Mouse (Mus musculus) intestine, postnatal 0 days (tissue): ENCODE data around the gene Ccdc186. TPM values are rescaled to one million over a fixed set of nuclear protein-coding genes. Genes with fewer than 3 reads are reported as not detected.
"Not testable (repeated sequence)": the region's sequence is repeated elsewhere in the genome, so short reads cannot be mapped to it uniquely, and the experiment has no call there.

Experiments used
- ATAC-seq: fragments of 200-750 bp; cut with Nextera tagmentation; 2 replicates; pipeline ENCODE4 v1.8.0; 2017; ENCODE audit warnings: mild to moderate bottlenecking, moderate TSS enrichment, moderate library complexity
- H3K27ac ChIP-seq: fragments of 300-500 bp; sonication (generic); 2 replicates; pipeline ENCODE4 v1.5.1; 2014; ENCODE audit warnings: mild to moderate bottlenecking, low read depth, low read length, moderate library complexity
- H3K27me3 ChIP-seq: fragments of 300-500 bp; sonication (generic); replicated peaks from 2 replicates; pipeline ENCODE4 v1.6.1; 2014; ENCODE audit warnings: low read length, mixed read lengths; ENCODE audit not compliant: control insufficient read depth, insufficient read depth
- H3K36me3 ChIP-seq: fragments of 300-500 bp; sonication (generic); 2 replicates; pipeline ENCODE4 v1.6.1; 2014; ENCODE audit warnings: mild to moderate bottlenecking, moderate library complexity; ENCODE audit not compliant: control insufficient read depth, insufficient read depth
- H3K4me1 ChIP-seq: fragments of 300-500 bp; sonication (generic); replicated peaks from 2 replicates; pipeline ENCODE4 v1.6.1; 2014; ENCODE audit warnings: antibody characterized with exemption, low read length, mixed read lengths; ENCODE audit not compliant: control insufficient read depth, insufficient read depth
- H3K4me2 ChIP-seq: fragments of 300-500 bp; sonication (generic); replicated peaks from 2 replicates; pipeline ENCODE4 v1.6.1; 2014; ENCODE audit warnings: low read depth, mild to moderate bottlenecking, moderate library complexity
- H3K4me3 ChIP-seq: fragments of 300-500 bp; sonication (generic); 2 replicates; pipeline ENCODE4 v1.5.1; 2014; ENCODE audit warnings: low read depth, low read length
- H3K9ac ChIP-seq: fragments of 300-500 bp; sonication (generic); 2 replicates; pipeline ENCODE4 v1.6.1; 2014; ENCODE audit warnings: mild to moderate bottlenecking, low read depth, low read length
- H3K9me3 ChIP-seq: fragments of 300-500 bp; sonication (generic); 2 replicates; pipeline ENCODE4 v1.6.1; 2016; ENCODE audit warnings: mixed run types; ENCODE audit not compliant: control insufficient read depth
- CTCF ChIP-seq: sonication (generic); IDR thresholded peaks from 2 replicates; pipeline ENCODE4 v1.5.1; 2016; ENCODE audit warnings: low read depth, mild to moderate bottlenecking, control low read depth, antibody characterized with exemption, moderate library complexity
- WGBS: fragments of 180-500 bp; shearing (Covaris S2); extraction: QIAGEN DNeasy Blood & Tissue Kit; methylation state at CpG from one replicate; pipeline ENCODE4 v1.1.7; 2014; 5-methylcytosine and 5-hydroxymethylcytosine counted together
- polyA plus RNA-seq: library from polyadenylated mRNA; unstranded; fragments of >200 nt; fragmentation: Nextera tagmentation; extraction: Ambion mirVana; gene quantifications from 2 replicates; pipeline ENCODE4 v1.2.1, GENCODE M21; 2015

Ccdc186 gene
- polyA plus RNA-seq, 1 experiment from 2014 or later = 11.3 TPM

DNA sequence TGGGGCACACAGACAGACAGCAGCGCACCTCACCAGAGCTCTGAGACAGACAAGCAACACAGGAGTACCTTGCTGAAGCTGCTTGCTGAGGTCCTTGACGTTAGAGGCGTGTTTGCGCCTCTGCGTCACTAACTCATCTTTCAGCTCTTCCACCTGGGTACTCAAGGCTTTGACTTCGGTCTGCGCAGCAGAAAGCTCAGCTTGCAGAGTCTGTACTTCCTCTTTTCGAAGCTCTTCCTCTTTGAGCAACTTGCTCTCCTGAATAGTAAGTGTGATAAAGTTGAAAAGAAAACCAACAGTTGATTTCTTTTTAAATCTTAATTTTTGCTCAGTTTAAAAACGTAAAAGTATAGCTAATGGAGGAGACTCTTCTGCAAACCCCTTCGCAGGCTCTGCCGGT is 24.6 kb downstream of the Ccdc186 start:
- peaks cover 87% of the 10 kb centered on the region for H3K36me3 ChIP-seq

DNA sequence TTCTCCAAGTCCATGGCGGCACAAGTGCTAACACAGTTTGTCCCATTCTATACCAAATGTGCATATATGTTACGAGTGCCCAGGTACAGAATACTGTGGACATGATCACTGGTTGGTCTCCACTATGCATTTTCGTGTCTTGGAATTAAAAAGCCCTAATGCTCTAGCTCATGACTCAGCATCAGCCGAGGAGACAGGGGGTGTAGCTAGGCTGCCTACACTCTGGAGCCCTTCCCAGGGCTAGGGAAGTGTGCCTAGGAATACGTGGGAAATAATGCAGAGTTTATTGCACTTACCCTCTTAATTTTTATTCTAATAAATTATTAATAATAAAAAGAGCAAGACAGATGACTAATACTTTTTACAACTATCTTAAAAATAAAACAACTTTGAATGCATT is 33.0 kb downstream of the Ccdc186 start:
- peaks cover 43% of the 10 kb centered on the region for H3K36me3 ChIP-seq
- no peak for ATAC-seq
- no peaks in the 10 kb centered on the region for H3K27me3 ChIP-seq
- H3K9ac ChIP-seq = no peak overlapping the region
- no peak overlapping the region for H3K27ac ChIP-seq
- WGBS = 87% methylated on average over 5 of the region's 5 CpGs
- no peak for TF ChIP-seq CTCF
- no peaks in the 10 kb centered on the region for H3K4me1 ChIP-seq
- H3K9me3 ChIP-seq = no peaks in the 10 kb centered on the region
- H3K4me3 ChIP-seq = no peak overlapping the region
- H3K4me2 ChIP-seq = no peak overlapping the region

More for the DNA sequence above, 24.6 kb downstream of the Ccdc186 start:
- Histone ChIP-seq H3K4me3 (no peak overlapping the region), H3K27ac (no peak overlapping the region), H3K27me3 (no peaks in the 10 kb centered on the region), H3K4me2 (no peak overlapping the region), H3K9me3 (no peaks in the 10 kb centered on the region), H3K9ac (no peak overlapping the region), H3K4me1 (no peaks in the 10 kb centered on the region)
- TF ChIP-seq CTCF = no peak
- 93% methylated on average over 11 of the region's 11 CpGs for WGBS
- ATAC-seq = no peak

DNA sequence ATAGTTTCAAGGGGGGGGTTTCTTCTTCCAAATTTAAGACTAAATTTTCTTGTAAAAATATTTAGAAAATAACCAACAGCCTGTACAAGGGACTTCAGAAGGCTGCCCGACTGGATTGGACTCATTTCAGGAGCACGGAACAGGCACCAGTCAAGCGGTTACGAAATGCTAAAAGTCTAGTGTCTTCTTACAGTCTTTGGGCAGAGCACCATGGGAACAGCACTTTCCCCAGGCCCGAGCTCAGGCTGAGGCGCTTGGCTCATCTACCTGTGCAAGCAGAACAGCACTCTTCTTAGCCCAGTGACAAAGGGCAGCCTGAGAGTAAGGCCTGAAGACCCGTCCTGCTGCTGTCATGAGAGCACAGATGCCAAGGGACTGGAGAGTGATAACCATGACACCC is 34.1 kb downstream of the Ccdc186 start:
- no peak overlapping the region for H3K4me3 ChIP-seq
- H3K9me3 ChIP-seq = no peaks in the 10 kb centered on the region
- H3K27ac ChIP-seq = no peak overlapping the region
- no peaks in the 10 kb centered on the region for H3K27me3 ChIP-seq
- peaks cover 37% of the 10 kb centered on the region for H3K36me3 ChIP-seq
- no peak overlapping the region for H3K4me2 ChIP-seq
- WGBS = 91% methylated on average over 7 of the region's 7 CpGs
- no peak for ATAC-seq
- no peaks in the 10 kb centered on the region for H3K4me1 ChIP-seq
- H3K9ac ChIP-seq = no peak overlapping the region
- no peak for TF ChIP-seq CTCF

DNA sequence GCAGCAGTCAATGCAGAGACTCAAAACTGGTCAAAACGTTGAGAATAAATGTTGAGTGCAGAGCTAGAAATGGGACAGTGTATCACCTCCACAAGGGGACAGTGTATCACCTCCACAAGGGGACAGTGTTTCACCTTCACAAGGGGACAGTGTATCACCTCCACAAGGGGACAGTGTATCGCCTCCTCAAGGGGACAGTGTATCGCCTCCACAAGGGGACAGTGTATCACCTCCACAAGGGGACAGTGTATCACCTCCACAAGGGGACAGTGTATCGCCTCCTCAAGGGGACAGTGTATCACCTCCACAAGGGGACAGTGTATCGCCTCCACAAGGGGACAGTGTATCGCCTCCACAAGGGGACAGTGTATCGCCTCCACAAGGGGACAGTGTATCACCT is 43.5 kb downstream of the Ccdc186 start:
- not testable (repeated sequence) for H3K27me3 ChIP-seq, H3K27ac ChIP-seq, H3K4me3 ChIP-seq, H3K9me3 ChIP-seq, H3K9ac ChIP-seq, ATAC-seq, H3K36me3 ChIP-seq, H3K4me1 ChIP-seq, H3K4me2 ChIP-seq
- 91% methylated on average over 7 of the region's 7 CpGs for WGBS
- peak; percentile 49 for TF ChIP-seq CTCF

DNA sequence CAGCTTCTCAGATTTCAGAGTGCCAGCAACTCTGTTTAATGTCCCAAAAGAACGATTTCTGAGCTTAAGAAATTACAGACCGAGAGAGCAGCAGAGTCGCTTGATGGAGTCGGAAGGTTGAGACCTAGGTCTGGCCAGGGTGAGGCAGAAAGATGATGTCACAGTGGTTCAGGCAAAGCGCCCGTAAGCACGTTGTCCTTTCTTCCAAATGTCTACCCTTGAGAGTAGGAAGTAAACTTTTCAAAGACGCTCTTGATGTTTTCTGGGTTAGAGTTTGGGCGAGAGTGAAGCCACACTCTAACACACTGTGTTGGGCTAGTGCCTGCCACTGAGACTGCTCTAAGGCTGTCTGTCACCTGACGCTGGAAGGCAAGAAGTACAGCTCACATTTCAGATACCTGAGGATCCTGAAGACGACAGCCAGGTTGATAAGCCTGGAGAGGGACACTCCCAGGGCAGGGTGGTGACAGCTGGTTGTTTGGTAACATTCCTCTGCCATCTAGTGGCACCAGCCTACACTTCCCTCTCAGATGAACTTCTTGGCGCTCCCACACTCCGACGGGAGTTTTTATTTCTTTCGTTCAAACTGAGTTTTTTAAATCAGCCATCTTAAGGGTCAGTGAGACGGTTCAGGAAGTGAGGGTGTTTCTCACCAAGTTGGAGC is 45.1 kb downstream of the Ccdc186 start:
- Histone ChIP-seq H3K9ac (no peak overlapping the region), H3K4me2 (peak overlapping the region; percentile 43), H3K27ac (no peak overlapping the region), H3K4me1 (0 out of 2 replicates have a peak, but pooled peaks cover 8% of the 10 kb centered on the region), H3K27me3 (no peaks in the 10 kb centered on the region; the same call in 1 of the 2 replicates), H3K4me3 (no peak overlapping the region), H3K9me3 (no peaks in the 10 kb centered on the region), H3K36me3 (no peaks in the 10 kb centered on the region)
- peak; percentile 43 for ATAC-seq
- WGBS = 23% methylated on average over 16 of the region's 16 CpGs
- peak; percentile 89 for TF ChIP-seq CTCF

DNA sequence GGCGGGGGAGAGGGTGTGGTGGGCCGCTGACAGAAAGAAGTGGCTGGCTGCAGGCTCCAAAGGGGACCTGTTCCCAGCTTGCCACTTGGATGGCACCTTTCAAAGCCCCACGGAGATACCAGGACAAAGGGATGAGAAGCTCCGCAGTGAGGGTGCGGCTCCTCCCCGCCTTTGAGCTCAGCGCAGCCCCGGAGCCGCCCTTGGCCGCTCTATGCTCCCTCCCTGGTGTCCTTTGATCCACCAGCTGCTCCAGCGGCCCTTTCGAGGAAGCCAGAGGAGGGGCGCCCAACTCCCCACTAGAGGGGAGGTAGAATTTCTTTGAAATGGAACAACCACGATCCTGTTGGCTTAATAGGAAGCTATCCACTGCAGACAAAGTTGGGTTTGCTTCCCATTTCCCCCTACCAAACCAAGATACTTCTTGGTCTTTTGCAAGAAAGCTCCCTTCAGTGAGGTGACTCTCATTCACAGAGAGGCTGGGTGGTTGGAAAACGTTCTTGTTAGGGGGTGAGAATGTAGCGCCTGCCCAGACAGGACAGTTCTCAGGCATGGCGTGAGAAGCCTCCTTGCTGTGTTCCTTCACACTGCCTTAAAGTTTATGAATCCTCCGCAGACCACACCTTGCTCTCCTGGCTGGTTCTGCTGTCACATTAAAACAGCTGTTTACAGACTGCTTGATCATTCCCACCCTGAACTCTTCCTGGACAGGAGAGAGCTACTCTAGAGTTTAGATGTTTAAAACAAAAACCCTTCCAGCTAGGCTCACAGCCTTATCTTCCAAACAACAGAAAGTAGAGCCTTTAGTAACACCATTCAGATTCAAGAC is 45.9 kb downstream of the Ccdc186 start:
- no peak overlapping the region for H3K4me3 ChIP-seq
- H3K27me3 ChIP-seq = no peaks in the 10 kb centered on the region; the same call in 1 of the 2 replicates
- ATAC-seq = no peak
- H3K4me1 ChIP-seq = 0 out of 2 replicates have a peak, but pooled peaks cover 8% of the 10 kb centered on the region
- H3K4me2 ChIP-seq = peak overlapping the region; percentile 57
- no peaks in the 10 kb centered on the region for H3K36me3 ChIP-seq
- H3K27ac ChIP-seq = no peak overlapping the region
- H3K9ac ChIP-seq = no peak overlapping the region
- no peak for TF ChIP-seq CTCF
- WGBS = 5% methylated on average over 18 of the region's 18 CpGs
- no peaks in the 10 kb centered on the region for H3K9me3 ChIP-seq
